8 mouse cellular contexts compared by ENCODE assay signal in genomic region chr5:109602585-109602984, GRCm38 (mm10). TPM values are rescaled to one million over a fixed set of nuclear protein-coding genes. Genes with fewer than 3 reads are reported as not detected.
DNase-seq lines count a peak whose midpoint lies in the region; ATAC-seq and TF ChIP-seq lines count a peak whose summit lies in the region.

No protein-coding gene starts in this region.

- H3K36me3 ChIP-seq in forebrain, postnatal 0 days (ENCODE audit: insufficient read depth): no peaks in the 10 kb centered on the region
- no peaks in the 10 kb centered on the region for H3K36me3 ChIP-seq in forebrain, embryonic 13.5 days (ENCODE audit: poor library complexity, severe bottlenecking)
- no peaks in the 10 kb centered on the region for H3K36me3 ChIP-seq in neural tube, embryonic 11.5 days (ENCODE audit: control insufficient read depth, insufficient read depth, low read length)
- H3K36me3 ChIP-seq in lung, embryonic 15.5 days: no peaks in the 10 kb centered on the region

- intact Hi-C loops in gastrocnemius, postnatal 36 days (cut with DNase I): no loop called here

- H3K4me2 ChIP-seq in forebrain, postnatal 0 days (ENCODE audit: low read depth): no peak overlapping the region
- no peak overlapping the region for H3K4me2 ChIP-seq in forebrain, embryonic 13.5 days
- H3K4me2 ChIP-seq in neural tube, embryonic 11.5 days (ENCODE audit: low read depth): no peak overlapping the region
- no peak overlapping the region for H3K4me2 ChIP-seq in lung, embryonic 15.5 days

- peak; percentile 70 for TF ChIP-seq CTCF in forebrain, postnatal 0 days (IDR thresholded peaks at IDR 0.05; ENCODE audit: low read depth)

- no peaks in the 10 kb centered on the region for H3K9me3 ChIP-seq in forebrain, postnatal 0 days (ENCODE audit: low read length)
- peaks cover 46% of the 10 kb centered on the region for H3K9me3 ChIP-seq in forebrain, embryonic 13.5 days (replicated peaks)
- no peaks in the 10 kb centered on the region; the same call in 1 of the 2 replicates for H3K9me3 ChIP-seq in neural tube, embryonic 11.5 days (ENCODE audit: control insufficient read depth, low read length)
- H3K9me3 ChIP-seq in lung, embryonic 15.5 days: no peaks in the 10 kb centered on the region

- H3K27me3 ChIP-seq in forebrain, postnatal 0 days (ENCODE audit: insufficient read depth, low read length): no peaks in the 10 kb centered on the region
- H3K27me3 ChIP-seq in forebrain, embryonic 13.5 days: no peaks in the 10 kb centered on the region
- H3K27me3 ChIP-seq in neural tube, embryonic 11.5 days (ENCODE audit: control insufficient read depth, insufficient read depth, low read length): no peaks in the 10 kb centered on the region
- no peaks in the 10 kb centered on the region for H3K27me3 ChIP-seq in lung, embryonic 15.5 days

- ATAC-seq in forebrain, postnatal 0 days: no peak
- no peak for ATAC-seq in forebrain, embryonic 13.5 days
- ATAC-seq in neural tube, embryonic 11.5 days (ENCODE audit: insufficient read depth, low FRiP score, low TSS enrichment): no peak
- 0 out of 2 replicates have a peak, but pooled peaks have one; percentile 52 for ATAC-seq in lung, embryonic 15.5 days (ENCODE audit: borderline replicate concordance, extremely low read depth, low FRiP score, low TSS enrichment)

- WGBS in forebrain, postnatal 0 days: 61% methylated on average over 1 of the region's 1 CpGs
- 42% methylated on average over 1 of the region's 1 CpGs for WGBS in forebrain, embryonic 13.5 days
- WGBS in neural tube, embryonic 11.5 days: 48% methylated on average over 1 of the region's 1 CpGs
- WGBS in lung, embryonic 15.5 days: 15% methylated on average over 1 of the region's 1 CpGs

- DNase-seq in forebrain, postnatal 0 days: peak; percentile 68
- DNase-seq in neural tube, embryonic 11.5 days (ENCODE audit: low spot score): peak; percentile 11
- no peak for DNase-seq in neural tube, embryonic 10.5 days (ENCODE audit: extremely low spot score, low spot score)
- peak; percentile 28 for DNase-seq in embryo, embryonic 11 days
- DNase-seq in thymus, postnatal 14 days: peak; percentile 40
- no peak for DNase-seq in gastrocnemius, postnatal 36 days

- no peak overlapping the region for H3K4me3 ChIP-seq in forebrain, postnatal 0 days (ENCODE audit: low read depth, low read length)
- no peak overlapping the region for H3K4me3 ChIP-seq in forebrain, embryonic 13.5 days
- no peak overlapping the region for H3K4me3 ChIP-seq in neural tube, embryonic 11.5 days (ENCODE audit: low read depth, low read length)
- no peak overlapping the region for H3K4me3 ChIP-seq in lung, embryonic 15.5 days

- H3K4me1 ChIP-seq in forebrain, postnatal 0 days (ENCODE audit: insufficient read depth): no peaks in the 10 kb centered on the region
- no peaks in the 10 kb centered on the region for H3K4me1 ChIP-seq in forebrain, embryonic 13.5 days
- no peaks in the 10 kb centered on the region for H3K4me1 ChIP-seq in neural tube, embryonic 11.5 days (ENCODE audit: control insufficient read depth, insufficient read depth, low read length)
- no peaks in the 10 kb centered on the region for H3K4me1 ChIP-seq in lung, embryonic 15.5 days

- no peak overlapping the region for H3K9ac ChIP-seq in forebrain, postnatal 0 days
- no peak overlapping the region for H3K9ac ChIP-seq in forebrain, embryonic 13.5 days
- no peak overlapping the region for H3K9ac ChIP-seq in neural tube, embryonic 11.5 days (ENCODE audit: low read length)
- no peak overlapping the region for H3K9ac ChIP-seq in lung, embryonic 15.5 days

- H3K27ac ChIP-seq in forebrain, postnatal 0 days (ENCODE audit: low read depth, low read length): no peak overlapping the region
- H3K27ac ChIP-seq in forebrain, embryonic 13.5 days: no peak overlapping the region
- no peak overlapping the region for H3K27ac ChIP-seq in neural tube, embryonic 11.5 days (ENCODE audit: low read depth, low read length)
- H3K27ac ChIP-seq in lung, embryonic 15.5 days: no peak overlapping the region

RNA-seq across cellular contexts. Expression of gene Crlf2, which starts 43.8 kb away (rescaled TPM):
- total RNA-seq in forebrain, postnatal 0 days (2014; rRNA removed): 19.5 and 19.9 TPM in 2 replicates
- polyA plus RNA-seq in forebrain, postnatal 0 days (2015; fragmentation: Nextera tagmentation; extraction: Ambion mirVana): 23.8 and 25.1 TPM in 2 replicates
- 5.8 and 6.8 TPM in 2 replicates for polyA plus RNA-seq in forebrain, embryonic 13.5 days (2015; fragmentation: Nextera tagmentation; extraction: Ambion mirVana)
- polyA plus RNA-seq in neural tube, embryonic 11.5 days (2014; fragmentation: Nextera tagmentation; extraction: Ambion mirVana): 4.2 and 5.8 TPM in 2 replicates
- 14.8 and 17.0 TPM in 2 replicates for polyA plus RNA-seq in lung, embryonic 15.5 days (2015; fragmentation: Nextera tagmentation; extraction: Ambion mirVana)
- 1 to 10 TPM; 2.5 to 3.0 TPM for total RNA-seq in gastrocnemius, postnatal 36 days (2021)

Comparison
In these comparisons a context has a peak if more than half of its experiments do, and no peak if none do; other contexts are left out.
1. DNase-seq: peak in forebrain, postnatal 0 days (single experiment), neural tube, embryonic 11.5 days (single experiment), embryo, embryonic 11 days (single experiment) and thymus, postnatal 14 days (single experiment); none in neural tube, embryonic 10.5 days (single experiment) and gastrocnemius, postnatal 36 days (0 of 2).